Mouse (Mus musculus): ENCODE results near the gene H2al1e. TPM values are rescaled to one million over a fixed set of nuclear protein-coding genes. Genes with fewer than 3 reads are reported as not detected.

The H2al1e gene
- total and polyA plus RNA-seq, 3 experiments = not detected

Other genes starting within 250 kb of the H2al1e start
- gene H2al1a, start 12.7 kb upstream of the H2al1e start, total RNA-seq (2021) = not detected
- gene H2al1a, start 12.7 kb upstream of the H2al1e start, polyA plus RNA-seq (2012; rRNA removed) = not detected in 2 replicates
- not detected for gene H2al1b, start 9.5 kb upstream of the H2al1e start, total RNA-seq (2021)
- not detected in 2 replicates for gene H2al1b, start 9.5 kb upstream of the H2al1e start, polyA plus RNA-seq (2012; rRNA removed)
- not detected for gene H2al1c, start 6.3 kb upstream of the H2al1e start, total RNA-seq (2021)
- gene H2al1c, start 6.3 kb upstream of the H2al1e start, polyA plus RNA-seq (2012; rRNA removed) = not detected in 2 replicates
- gene H2al1d, start 3.1 kb upstream of the H2al1e start, total RNA-seq (2021) = not detected
- gene H2al1d, start 3.1 kb upstream of the H2al1e start, polyA plus RNA-seq (2012; rRNA removed) = not detected in 2 replicates
- gene H2al1f, start 3.2 kb downstream of the H2al1e start, total RNA-seq (2021) = not detected
- not detected in 2 replicates for gene H2al1f, start 3.2 kb downstream of the H2al1e start, polyA plus RNA-seq (2012; rRNA removed)
- gene H2al1g, start 6.3 kb downstream of the H2al1e start, total RNA-seq (2021) = not detected
- not detected in 2 replicates for gene H2al1g, start 6.3 kb downstream of the H2al1e start, polyA plus RNA-seq (2012; rRNA removed)
- not detected for gene H2al1h, start 9.6 kb downstream of the H2al1e start, total RNA-seq (2021)
- not detected in 2 replicates for gene H2al1h, start 9.6 kb downstream of the H2al1e start, polyA plus RNA-seq (2012; rRNA removed)
- not detected for gene H2al1i, start 12.7 kb downstream of the H2al1e start, total RNA-seq (2021)
- not detected in 2 replicates for gene H2al1i, start 12.7 kb downstream of the H2al1e start, polyA plus RNA-seq (2012; rRNA removed)
- gene H2al1j, start 15.9 kb downstream of the H2al1e start, total RNA-seq (2021) = not detected
- gene H2al1j, start 15.9 kb downstream of the H2al1e start, polyA plus RNA-seq (2012; rRNA removed) = not detected in 2 replicates

Measured in adrenal gland, adult 2 months (tissue).